Mouse (Mus musculus) midbrain, embryonic 15.5 days (tissue): Measurements from ENCODE around the gene Adamtsl1. TPM values are rescaled to one million over a fixed set of nuclear protein-coding genes. Genes with fewer than 3 reads are reported as not detected.

ENCODE experiments used
- ATAC-seq: fragments of 200-750 bp; cut with Nextera tagmentation; replicated peaks from 2 replicates; pipeline ENCODE4 v1.8.0; 2017; ENCODE audit warnings: moderate TSS enrichment
- H3K27ac ChIP-seq: fragments of 300-500 bp; sonication (generic); 2 replicates; pipeline ENCODE4 v1.5.1; 2015; ENCODE audit warnings: mild to moderate bottlenecking, inconsistent platforms
- H3K27me3 ChIP-seq: fragments of 300-500 bp; sonication (generic); replicated peaks from 2 replicates; pipeline ENCODE4 v1.6.1; 2015; ENCODE audit warnings: inconsistent platforms
- H3K36me3 ChIP-seq: fragments of 300-500 bp; sonication (generic); replicated peaks from 2 replicates; pipeline ENCODE4 v1.6.1; 2015; ENCODE audit warnings: inconsistent platforms
- H3K4me1 ChIP-seq: fragments of 300-500 bp; sonication (generic); 2 replicates; pipeline ENCODE4 v1.6.1; 2015; ENCODE audit warnings: inconsistent platforms
- H3K4me2 ChIP-seq: fragments of 300-500 bp; sonication (generic); 2 replicates; pipeline ENCODE4 v1.6.1; 2015; ENCODE audit warnings: inconsistent platforms, mild to moderate bottlenecking, moderate library complexity
- H3K4me3 ChIP-seq: fragments of 300-500 bp; sonication (generic); 2 replicates; pipeline ENCODE4 v1.5.1; 2015; ENCODE audit warnings: mild to moderate bottlenecking, inconsistent platforms
- H3K9ac ChIP-seq: fragments of 300-500 bp; sonication (generic); 2 replicates; pipeline ENCODE4 v1.6.1; 2015; ENCODE audit warnings: mild to moderate bottlenecking, inconsistent platforms
- H3K9me3 ChIP-seq: fragments of 300-500 bp; sonication (generic); 2 replicates; pipeline ENCODE4 v1.6.1; 2016; ENCODE audit warnings: inconsistent platforms
- WGBS: fragments of 180-500 bp; shearing (Covaris S2); methylation state at CpG from one replicate; pipeline ENCODE4 v1.1.7; 2015; ENCODE audit warnings: mixed read lengths; 5-methylcytosine and 5-hydroxymethylcytosine counted together
- polyA plus RNA-seq: library from polyadenylated mRNA; unstranded; fragments of >200 nt; fragmentation: Nextera tagmentation; extraction: Ambion mirVana; gene quantifications from 2 replicates; pipeline ENCODE4 v1.2.1, GENCODE M21; 2015

The Adamtsl1 gene
- polyA plus RNA-seq, 1 experiment from 2014 or later = 6.5 TPM

- no peaks in the 10 kb centered on the region for H3K9me3 ChIP-seq
- no peak overlapping the region for H3K27ac ChIP-seq
- no peak overlapping the region for H3K4me2 ChIP-seq
- H3K36me3 ChIP-seq = no peaks in the 10 kb centered on the region
- no peaks in the 10 kb centered on the region for H3K4me1 ChIP-seq
- H3K4me3 ChIP-seq = no peak overlapping the region
- H3K27me3 ChIP-seq = no peaks in the 10 kb centered on the region
- WGBS = 61% methylated on average over 3 of the region's 3 CpGs
- H3K9ac ChIP-seq = no peak overlapping the region
- no peak for ATAC-seq
Measured at GRCm38 (mm10) chr4:86317916-86318542, 804.1 kb downstream of the Adamtsl1 start.

GRCm38 (mm10) chr4:86325411-86325810 lies 811.4 kb downstream of the Adamtsl1 start:
- no peak for ATAC-seq
- Histone ChIP-seq H3K27me3 (no peaks in the 10 kb centered on the region), H3K36me3 (no peaks in the 10 kb centered on the region), H3K9me3 (no peaks in the 10 kb centered on the region), H3K4me3 (no peak overlapping the region), H3K4me1 (no peaks in the 10 kb centered on the region), H3K27ac (no peak overlapping the region), H3K4me2 (no peak overlapping the region), H3K9ac (no peak overlapping the region)
- 61% methylated on average over 2 of the region's 2 CpGs for WGBS

- Histone ChIP-seq H3K36me3 (no peaks in the 10 kb centered on the region), H3K9ac (no peak overlapping the region), H3K4me2 (no peak overlapping the region), H3K4me1 (no peaks in the 10 kb centered on the region), H3K27me3 (no peaks in the 10 kb centered on the region), H3K4me3 (no peak overlapping the region), H3K27ac (no peak overlapping the region), H3K9me3 (no peaks in the 10 kb centered on the region)
- 70% methylated on average over 5 of the region's 5 CpGs for WGBS
- no peak for ATAC-seq
Measured at GRCm38 (mm10) chr4:86326003-86326402, 812.0 kb downstream of the Adamtsl1 start.

GRCm38 (mm10) chr4:86326638-86327037 lies 812.7 kb downstream of the Adamtsl1 start:
- 72% methylated on average over 8 of the region's 8 CpGs for WGBS
- no peaks in the 10 kb centered on the region for H3K9me3 ChIP-seq
- H3K9ac ChIP-seq = no peak overlapping the region
- H3K36me3 ChIP-seq = no peaks in the 10 kb centered on the region
- H3K4me2 ChIP-seq = no peak overlapping the region
- no peak for ATAC-seq
- H3K27me3 ChIP-seq = no peaks in the 10 kb centered on the region
- no peak overlapping the region for H3K27ac ChIP-seq
- no peaks in the 10 kb centered on the region for H3K4me1 ChIP-seq
- H3K4me3 ChIP-seq = no peak overlapping the region

GRCm38 (mm10) chr4:86329481-86329880 lies 815.5 kb downstream of the Adamtsl1 start:
- Histone ChIP-seq H3K27ac (no peak overlapping the region), H3K27me3 (no peaks in the 10 kb centered on the region), H3K4me1 (no peaks in the 10 kb centered on the region), H3K4me2 (no peak overlapping the region), H3K4me3 (no peak overlapping the region), H3K36me3 (no peaks in the 10 kb centered on the region), H3K9me3 (no peaks in the 10 kb centered on the region), H3K9ac (no peak overlapping the region)
- WGBS = 97% methylated on average over 1 of the region's 1 CpGs
- ATAC-seq = no peak

GRCm38 (mm10) chr4:86335861-86336415 lies 822.0 kb downstream of the Adamtsl1 start:
- Histone ChIP-seq H3K27me3 (no peaks in the 10 kb centered on the region), H3K4me1 (no peaks in the 10 kb centered on the region), H3K27ac (no peak overlapping the region), H3K9ac (no peak overlapping the region), H3K9me3 (no peaks in the 10 kb centered on the region), H3K36me3 (no peaks in the 10 kb centered on the region), H3K4me2 (no peak overlapping the region), H3K4me3 (no peak overlapping the region)
- ATAC-seq = no peak
- WGBS = 48% methylated on average over 10 of the region's 10 CpGs

GRCm38 (mm10) chr4:86337216-86337765 lies 823.3 kb downstream of the Adamtsl1 start:
- Histone ChIP-seq H3K36me3 (no peaks in the 10 kb centered on the region), H3K9ac (no peak overlapping the region), H3K27ac (no peak overlapping the region), H3K27me3 (no peaks in the 10 kb centered on the region), H3K9me3 (no peaks in the 10 kb centered on the region), H3K4me1 (no peaks in the 10 kb centered on the region), H3K4me3 (no peak overlapping the region), H3K4me2 (no peak overlapping the region)
- ATAC-seq = no peak
- WGBS = 84% methylated on average over 6 of the region's 6 CpGs

- no peak for ATAC-seq
- Histone ChIP-seq H3K4me3 (no peak overlapping the region), H3K9me3 (no peaks in the 10 kb centered on the region), H3K4me1 (no peaks in the 10 kb centered on the region), H3K36me3 (no peaks in the 10 kb centered on the region), H3K27ac (no peak overlapping the region), H3K27me3 (no peaks in the 10 kb centered on the region), H3K4me2 (no peak overlapping the region), H3K9ac (no peak overlapping the region)
- WGBS = 92% methylated on average over 4 of the region's 4 CpGs
Measured at GRCm38 (mm10) chr4:86349341-86349740, 835.4 kb downstream of the Adamtsl1 start.

GRCm38 (mm10) chr4:86352121-86352520 lies 838.1 kb downstream of the Adamtsl1 start:
- ATAC-seq = no peak
- H3K36me3 ChIP-seq = no peaks in the 10 kb centered on the region
- no peak overlapping the region for H3K9ac ChIP-seq
- H3K4me2 ChIP-seq = no peak overlapping the region
- H3K27me3 ChIP-seq = no peaks in the 10 kb centered on the region
- H3K4me3 ChIP-seq = no peak overlapping the region
- H3K4me1 ChIP-seq = no peaks in the 10 kb centered on the region
- H3K27ac ChIP-seq = no peak overlapping the region
- no peaks in the 10 kb centered on the region for H3K9me3 ChIP-seq
- 87% methylated on average over 4 of the region's 4 CpGs for WGBS

GRCm38 (mm10) chr4:86353550-86353949 lies 839.6 kb downstream of the Adamtsl1 start:
- ATAC-seq = no peak
- Histone ChIP-seq H3K9ac (no peak overlapping the region), H3K27ac (no peak overlapping the region), H3K4me3 (no peak overlapping the region), H3K9me3 (no peaks in the 10 kb centered on the region), H3K4me1 (no peaks in the 10 kb centered on the region), H3K36me3 (no peaks in the 10 kb centered on the region), H3K27me3 (no peaks in the 10 kb centered on the region), H3K4me2 (no peak overlapping the region)
- WGBS = 87% methylated on average over 4 of the region's 4 CpGs

- no peaks in the 10 kb centered on the region for H3K4me1 ChIP-seq
- no peak overlapping the region for H3K27ac ChIP-seq
- no peaks in the 10 kb centered on the region for H3K9me3 ChIP-seq
- 95% methylated on average over 5 of the region's 5 CpGs for WGBS
- H3K4me2 ChIP-seq = no peak overlapping the region
- H3K4me3 ChIP-seq = no peak overlapping the region
- no peaks in the 10 kb centered on the region for H3K27me3 ChIP-seq
- H3K36me3 ChIP-seq = no peaks in the 10 kb centered on the region
- no peak overlapping the region for H3K9ac ChIP-seq
- ATAC-seq = no peak
Measured at GRCm38 (mm10) chr4:86359398-86359797, 845.4 kb downstream of the Adamtsl1 start.

- Histone ChIP-seq H3K36me3 (no peaks in the 10 kb centered on the region), H3K4me3 (no peak overlapping the region), H3K4me2 (no peak overlapping the region), H3K9ac (no peak overlapping the region), H3K27me3 (no peaks in the 10 kb centered on the region), H3K4me1 (0 out of 2 replicates have a peak, but pooled peaks cover 3% of the 10 kb centered on the region), H3K27ac (no peak overlapping the region), H3K9me3 (no peaks in the 10 kb centered on the region)
- no peak for ATAC-seq
- WGBS = 76% methylated on average over 8 of the region's 8 CpGs
Measured at GRCm38 (mm10) chr4:86369055-86369454, 855.1 kb downstream of the Adamtsl1 start.

GRCm38 (mm10) chr4:86373166-86373565 lies 859.2 kb downstream of the Adamtsl1 start:
- H3K4me1 ChIP-seq = 0 out of 2 replicates have a peak, but pooled peaks cover 3% of the 10 kb centered on the region
- ATAC-seq = no peak
- no peaks in the 10 kb centered on the region for H3K9me3 ChIP-seq
- no peak overlapping the region for H3K4me3 ChIP-seq
- H3K36me3 ChIP-seq = no peaks in the 10 kb centered on the region
- no peak overlapping the region for H3K27ac ChIP-seq
- H3K4me2 ChIP-seq = no peak overlapping the region
- no peaks in the 10 kb centered on the region for H3K27me3 ChIP-seq
- 49% methylated on average over 2 of the region's 2 CpGs for WGBS
- no peak overlapping the region for H3K9ac ChIP-seq
